Mouse (Mus musculus) E14TG2a.4 (cell line): ENCODE results near the gene Trpm2.

Experiments
- CTCF ChIP-seq: conservative IDR thresholded peaks from 2 replicates; pipeline ENCODE4 v1.5.1; 2014; ENCODE audit warnings: low read length
- NANOG ChIP-seq: IDR thresholded peaks from 2 replicates; pipeline ENCODE4 v1.6.1; 2014; ENCODE audit warnings: borderline replicate concordance, low read length, mixed read lengths
- POU5F1 ChIP-seq: IDR thresholded peaks from 2 replicates; pipeline ENCODE4 v1.6.1; 2014; ENCODE audit warnings: low read length, borderline replicate concordance

GRCm38 (mm10) chr10:77921009-77921408, 49.4 kb downstream of the Trpm2 start:
- TF ChIP-seq CTCF (no peak), POU5F1 (no peak), NANOG (no peak)
